Mouse (Mus musculus) induced T-regulatory cell, adult 2 months (primary cell): ENCODE measurements at regions not wholly inside any gene's neighbourhood (a gene's known extent, or its start where the extent isn't known, plus 50 kb on each side); places are given as distances from the start of the nearest gene placed in this dataset.

Experiments
- DNase-seq: peaks from one replicate; pipeline ENCODE4 v3.0.0-alpha.2; 2012; ENCODE audit warnings: low read depth

DNA sequence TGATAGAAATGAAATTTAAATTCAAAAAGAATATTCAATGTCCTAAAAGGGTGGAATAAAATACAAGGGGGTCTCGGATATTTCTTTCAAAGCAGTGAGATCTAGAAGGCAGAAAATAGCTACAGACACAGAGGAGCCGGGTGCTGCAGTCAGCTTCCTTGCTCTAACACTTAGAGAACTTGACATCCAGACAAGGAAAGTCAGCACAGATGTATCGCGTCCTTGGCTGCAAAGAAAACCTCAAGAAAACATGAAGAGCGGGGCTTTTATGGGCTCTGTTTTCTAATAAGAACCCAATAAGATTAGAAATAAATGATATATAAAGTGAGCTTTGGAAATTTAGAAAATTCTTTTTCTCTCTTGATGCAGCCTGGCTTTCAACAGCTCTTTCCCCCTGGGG, 53.1 kb upstream of the Glis3 start:
- DNase-seq: no peak

DNA sequence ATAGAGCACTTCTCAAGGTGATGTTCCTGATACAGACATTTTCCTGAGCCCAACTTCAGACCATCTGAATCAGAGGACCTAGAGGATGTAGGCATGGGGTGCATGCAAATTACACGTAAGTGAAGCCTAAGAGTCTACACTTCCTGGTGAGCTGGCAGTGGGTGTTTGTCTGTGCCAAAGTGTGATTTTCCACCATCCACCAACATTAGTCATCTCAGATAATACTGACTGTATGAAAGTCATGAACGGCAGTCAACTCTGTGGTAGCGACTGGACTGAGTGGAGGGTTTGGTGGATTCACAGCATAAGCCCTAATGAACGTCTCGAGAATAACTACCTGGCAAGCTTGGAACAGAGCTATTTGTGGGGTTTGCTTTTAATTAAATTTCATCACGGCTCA, 53.9 kb upstream of the Glis3 start:
- DNase-seq: no peak

DNA sequence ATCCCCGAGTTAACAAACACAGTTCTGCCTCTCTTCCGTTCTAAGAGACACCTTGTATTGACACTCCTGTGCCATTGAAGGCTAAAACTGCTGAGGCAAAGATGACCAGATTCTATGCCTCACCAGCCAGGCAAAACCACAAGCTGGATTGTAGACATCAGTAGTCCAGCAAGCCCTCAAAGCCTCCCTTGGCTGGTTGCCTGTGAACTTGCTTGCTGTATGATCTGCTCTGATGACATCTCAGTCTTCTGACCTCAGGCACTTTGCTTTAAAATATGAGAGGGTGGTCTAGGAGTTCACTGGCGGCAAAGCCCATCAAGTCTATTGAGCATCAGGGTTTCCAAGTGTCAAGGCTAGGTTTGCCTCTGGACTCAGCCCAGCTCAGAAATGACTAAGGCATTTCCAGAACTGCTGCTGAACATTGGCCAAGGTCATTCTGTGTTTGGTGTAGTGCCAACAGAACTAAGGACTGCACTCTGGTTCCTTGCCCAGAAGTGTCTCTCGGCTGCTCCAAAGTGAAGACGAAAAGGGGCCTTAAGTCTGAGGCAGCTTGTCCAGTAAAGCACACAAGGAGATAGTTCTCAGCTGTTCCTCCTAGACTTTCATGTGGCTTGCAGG, 63.4 kb upstream of the Glis3 start:
- DNase-seq: no peak

DNA sequence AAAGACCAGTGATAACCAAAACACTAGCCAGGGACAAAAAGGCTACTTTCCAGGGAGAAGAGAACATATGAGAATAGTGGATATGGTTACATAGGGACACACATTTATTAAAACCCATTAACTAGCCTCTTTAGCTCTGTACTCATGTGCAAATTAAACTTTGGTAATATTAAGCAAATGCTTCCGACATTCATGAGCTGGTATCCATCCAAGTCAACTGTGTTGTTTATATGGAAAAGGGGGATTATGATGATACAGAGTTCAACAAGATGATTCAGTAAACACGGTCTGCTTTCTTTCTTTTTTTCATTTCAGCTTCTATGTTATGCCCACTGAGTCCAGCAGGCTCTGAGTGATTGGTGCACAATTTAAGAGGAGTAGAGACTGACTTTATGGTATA, 65.2 kb upstream of the Glis3 start:
- no peak for DNase-seq

DNA sequence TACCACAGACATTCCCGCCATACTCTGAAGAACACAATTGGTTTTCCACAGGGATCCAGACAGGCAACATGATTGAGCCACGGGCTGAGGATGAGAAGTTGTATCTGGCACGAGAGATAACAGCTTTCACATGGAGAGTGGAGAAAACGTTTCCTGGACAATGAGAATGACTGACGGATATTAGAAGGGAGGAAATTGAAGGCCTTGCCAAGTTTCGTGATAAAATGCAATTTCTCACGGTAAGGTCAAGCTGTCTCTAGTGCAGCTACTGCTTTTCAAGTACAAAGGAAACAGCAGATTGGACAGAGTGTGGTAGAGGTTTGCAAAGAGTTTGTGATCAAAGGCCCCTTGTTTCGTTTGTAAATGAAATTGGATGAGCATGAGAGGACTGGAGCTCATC, 65.7 kb upstream of the Glis3 start:
- no peak for DNase-seq

DNA sequence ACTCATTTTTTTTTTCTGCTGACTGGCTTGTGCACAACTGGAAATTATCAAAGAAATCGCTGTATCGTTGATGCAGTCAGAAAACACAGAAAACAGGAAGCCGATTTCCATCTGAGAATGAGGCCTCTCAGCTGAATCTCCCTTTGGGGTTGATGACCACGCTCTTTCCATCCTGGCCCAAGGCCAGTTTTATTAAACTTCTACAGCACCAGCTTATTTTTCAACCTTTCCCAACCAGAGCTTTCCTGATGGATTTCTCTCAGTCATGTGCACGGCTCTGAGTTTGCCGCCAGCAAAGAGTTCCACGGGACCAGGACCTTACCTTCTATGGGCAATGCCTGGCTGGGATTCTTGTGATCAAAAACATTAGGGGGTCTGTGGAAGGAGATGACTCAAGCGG, 71.2 kb upstream of the Glis3 start:
- DNase-seq: no peak

DNA sequence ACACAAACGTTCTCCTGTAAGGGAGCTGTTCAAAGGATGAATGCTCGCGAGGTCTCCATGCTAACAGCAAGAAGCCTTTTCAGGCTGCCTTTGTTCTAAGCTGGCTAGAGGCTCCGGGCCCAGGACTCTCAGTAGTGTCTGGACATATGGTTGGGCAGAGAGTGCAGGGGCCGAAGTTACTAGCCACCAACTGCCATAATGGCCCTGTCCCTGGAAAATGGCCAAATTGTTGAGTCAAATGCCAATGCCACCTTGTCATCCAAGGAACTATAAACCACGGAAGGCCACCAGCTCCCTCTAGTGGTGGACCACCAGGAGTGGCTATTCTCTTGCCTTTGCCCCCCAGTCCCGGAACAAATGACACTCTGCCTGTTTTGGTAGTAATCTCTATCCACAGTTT, 76.0 kb upstream of the Slc1a1 start:
- peak; percentile 53 for DNase-seq

DNA sequence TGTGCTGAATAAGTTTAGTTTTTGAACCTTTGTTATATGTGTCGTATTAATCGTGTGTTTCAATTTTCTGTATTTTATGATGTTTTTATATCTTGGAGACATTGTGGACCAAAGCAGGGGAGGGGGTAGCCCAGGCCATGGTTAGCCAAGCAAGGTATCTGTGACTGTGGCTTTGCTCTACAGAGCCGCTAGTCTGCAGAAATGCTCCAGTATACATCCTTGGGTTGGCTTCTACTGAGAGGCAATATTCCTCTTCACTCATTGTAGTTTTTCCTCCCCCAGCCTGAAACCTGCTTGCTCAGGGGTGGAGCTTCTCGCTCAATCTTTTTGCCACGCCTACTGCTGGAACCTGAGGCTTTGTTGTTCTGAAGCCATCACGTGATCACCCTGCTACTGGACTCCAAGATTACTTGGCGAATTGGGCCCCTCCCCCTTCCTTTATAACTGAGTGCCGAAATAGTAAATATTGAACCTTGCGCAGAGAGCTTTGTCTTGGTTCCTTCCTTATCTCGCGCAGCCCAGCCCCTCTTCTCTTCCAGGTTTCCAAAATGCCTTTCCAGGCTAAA, 70.0 kb upstream of the Slc1a1 start:
- DNase-seq: no peak

DNA sequence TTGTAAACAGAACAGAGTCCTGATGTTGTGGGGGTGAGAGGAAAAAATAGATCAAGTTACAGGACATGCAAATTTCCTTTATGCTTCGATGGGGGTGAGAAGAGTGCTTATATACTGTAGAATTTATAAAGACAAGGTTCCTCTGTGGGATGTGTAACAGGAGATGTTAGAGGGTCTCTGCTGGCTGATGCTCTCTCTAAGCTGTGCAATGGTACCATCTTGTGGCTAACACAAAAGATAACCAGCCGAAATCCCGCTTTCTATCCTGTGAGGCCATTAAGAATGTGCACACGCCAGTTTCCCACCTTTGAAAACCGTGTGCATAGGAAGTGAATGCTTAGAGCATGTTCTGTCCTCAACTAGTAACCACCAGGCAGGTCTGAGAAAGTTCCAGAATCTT, 66.6 kb upstream of the Slc1a1 start:
- no peak for DNase-seq

DNA sequence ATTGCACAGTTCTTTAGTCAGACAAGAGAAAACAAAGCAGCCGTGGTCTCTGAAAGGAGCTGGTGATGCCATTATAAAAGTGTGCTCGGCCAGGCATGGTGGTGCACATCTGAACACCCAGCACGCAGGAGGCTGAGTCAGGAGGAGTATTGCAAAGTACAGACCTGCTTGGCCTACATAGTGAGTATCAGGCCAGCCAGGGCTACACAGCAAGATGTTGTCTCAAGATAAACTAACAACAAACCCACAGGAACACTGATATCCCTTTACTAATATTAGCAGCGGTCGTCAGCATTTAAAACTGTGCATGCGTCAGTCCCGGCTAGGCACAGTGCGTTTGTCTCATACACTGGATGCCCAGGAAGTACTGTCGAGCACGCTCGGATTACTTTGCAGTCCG, 64.4 kb upstream of the Slc1a1 start:
- DNase-seq: no peak

DNA sequence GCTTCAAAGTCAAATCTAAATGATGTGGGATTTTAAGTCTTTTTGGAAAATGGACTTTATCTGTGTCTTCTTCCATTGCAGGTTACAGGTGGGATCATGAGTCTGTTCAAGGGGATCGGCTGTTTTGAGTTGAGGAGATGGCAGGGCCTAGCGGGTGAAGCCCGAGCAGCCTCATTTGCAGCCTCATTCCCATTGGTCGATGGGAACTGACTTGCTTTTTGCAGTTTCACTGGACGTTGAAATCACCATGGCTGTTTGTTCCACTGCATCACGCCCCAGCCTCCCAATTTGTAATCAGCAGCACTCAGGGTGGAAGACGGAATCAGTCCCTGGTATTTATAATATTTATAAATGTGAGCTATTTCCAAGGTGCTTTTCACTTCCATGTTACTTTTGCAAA, 63.0 kb upstream of the Slc1a1 start:
- DNase-seq: no peak

DNA sequence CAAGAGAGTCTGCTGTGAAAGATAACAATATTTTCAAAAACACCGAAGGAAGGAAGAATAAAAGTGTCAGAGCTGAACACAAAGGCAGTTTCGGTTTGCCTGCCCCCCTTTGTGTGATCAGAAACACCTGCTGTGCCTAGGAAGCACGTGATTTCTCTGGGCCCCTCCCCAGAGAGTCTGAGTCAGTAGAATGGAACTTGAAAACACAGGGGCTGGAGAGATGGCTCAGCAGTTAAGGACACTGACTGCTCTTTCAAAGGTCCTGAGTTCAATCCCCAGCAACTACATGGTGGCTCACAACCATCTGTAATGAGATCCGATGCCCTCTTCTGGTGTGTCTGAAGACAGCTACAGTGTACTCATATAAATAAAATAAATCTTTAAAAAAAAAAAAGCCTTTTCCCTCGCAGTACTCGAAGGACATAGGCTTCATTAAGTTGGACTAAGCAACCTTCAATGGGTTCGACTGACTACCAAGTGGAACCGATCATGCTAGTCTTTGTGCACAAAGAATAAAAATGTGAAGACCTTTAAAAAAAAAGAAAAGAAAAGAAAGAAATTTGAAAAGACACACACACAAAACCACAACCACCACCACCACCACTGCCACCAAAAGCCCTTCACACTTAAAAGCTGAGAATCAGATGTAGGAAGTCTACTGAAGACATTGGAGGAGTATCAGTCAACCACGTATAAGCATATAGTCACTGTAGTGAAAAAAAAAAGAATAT, 61.8 kb upstream of the Slc1a1 start:
- peak; percentile 32 for DNase-seq

DNA sequence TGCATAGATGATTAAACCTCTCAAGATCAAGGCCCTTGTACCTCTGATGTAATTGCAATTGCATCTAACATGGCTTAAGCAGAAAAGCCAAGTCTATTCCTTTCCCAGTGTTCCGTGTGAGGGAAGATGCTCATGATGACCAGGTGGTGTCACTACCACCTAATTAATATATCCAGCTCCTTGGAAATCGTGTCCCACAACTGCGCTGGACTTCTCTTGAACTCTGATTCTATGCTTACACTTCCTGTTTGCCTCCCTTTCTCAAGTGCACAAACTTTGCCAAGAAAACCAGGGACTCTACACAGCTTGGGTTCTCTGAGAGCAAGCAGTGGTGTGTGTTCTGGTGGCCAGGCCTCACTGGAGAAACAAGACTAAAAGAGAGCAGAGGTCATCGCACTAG, 58.0 kb upstream of the Slc1a1 start:
- DNase-seq: peak; percentile 5

DNA sequence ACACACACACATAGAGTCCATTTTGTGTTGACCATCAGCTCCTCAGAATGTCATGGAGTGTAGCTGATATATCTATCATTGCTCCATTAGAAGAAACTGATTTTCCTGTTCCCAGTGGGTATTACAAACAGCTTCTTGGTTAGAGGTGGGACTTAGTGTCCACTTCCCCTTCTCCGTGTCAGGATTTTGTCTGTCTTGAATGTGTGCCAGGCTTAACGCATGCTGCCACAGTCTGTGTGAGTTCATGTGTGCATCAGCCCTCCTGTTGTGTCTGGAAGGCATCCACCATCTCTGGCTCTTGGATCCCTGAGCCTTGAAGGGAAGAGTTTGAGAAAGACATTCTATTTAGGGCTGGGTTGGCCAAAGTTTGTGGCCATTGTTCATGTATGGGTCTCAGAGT, 57.2 kb upstream of the Slc1a1 start:
- DNase-seq: no peak

DNA sequence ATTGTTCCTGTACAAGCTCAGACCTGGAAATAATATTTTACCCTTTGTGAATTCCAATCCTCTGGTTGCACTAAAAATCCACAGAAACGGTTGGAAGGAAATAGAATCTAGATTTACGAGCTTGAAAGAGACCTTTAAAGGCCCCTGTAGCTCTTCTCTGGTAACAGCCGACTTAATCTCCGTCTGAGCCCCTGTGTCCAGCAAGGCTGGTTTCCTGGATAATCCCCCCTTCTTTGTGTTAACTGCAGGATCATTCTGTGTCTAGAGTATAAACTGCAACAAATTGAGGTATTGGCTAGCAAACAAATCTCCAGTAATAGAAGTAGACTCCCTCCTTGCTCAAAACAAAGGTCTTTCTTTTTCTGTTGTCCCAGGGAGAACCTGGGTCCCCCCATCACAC, 56.5 kb upstream of the Slc1a1 start:
- no peak for DNase-seq

DNA sequence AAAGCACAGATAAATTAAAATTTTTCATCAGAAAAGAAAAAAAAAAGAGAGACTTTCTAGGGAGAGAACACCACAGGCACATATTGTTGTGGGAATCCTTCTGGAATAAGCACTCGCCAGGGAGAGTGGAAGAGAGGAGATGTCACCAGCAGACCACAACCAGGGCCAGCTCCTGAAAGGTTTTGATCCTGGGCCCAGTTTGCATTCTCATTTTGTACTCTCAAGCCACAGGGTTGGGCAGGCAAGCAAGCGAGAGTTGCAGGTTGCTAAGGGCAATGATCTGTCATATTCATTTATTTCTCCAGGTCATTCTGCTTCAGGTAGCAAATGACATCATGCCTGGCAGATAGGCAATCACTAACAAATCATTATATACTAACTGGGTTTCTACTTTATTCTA, 52.9 kb upstream of the Slc1a1 start:
- no peak for DNase-seq
